Mouse (Mus musculus): ENCODE results near the gene Efna5.

GRCm38 (mm10) chr17:62785781-62786601 lies 95.1 kb downstream of the Efna5 start:
- TF ChIP-seq CTCF (IDR thresholded peaks at IDR 0.05; ENCODE audit: insufficient read depth, low read length) (no peak), POLR2A (IDR thresholded peaks at IDR 0.05; ENCODE audit: borderline replicate concordance, extremely low read depth, low read depth, low read length) (no peak)
